Mouse (Mus musculus) hindbrain, postnatal 0 days (tissue): ENCODE results near the gene Ovol1. TPM values are rescaled to one million over a fixed set of nuclear protein-coding genes. Genes with fewer than 3 reads are reported as not detected.

Experiments used
- ATAC-seq: fragments of 200-750 bp; cut with Nextera tagmentation; 2 replicates; pipeline ENCODE4 v1.8.0; 2017; ENCODE audit warnings: mild to moderate bottlenecking, moderate TSS enrichment, moderate library complexity
- DNase-seq: peaks from one replicate; pipeline ENCODE4 v3.0.0-alpha.2; 2015; ENCODE audit warnings: low spot score
- H3K27ac ChIP-seq: fragments of 300-500 bp; sonication (generic); 2 replicates; pipeline ENCODE4 v1.5.1; 2014; ENCODE audit warnings: mild to moderate bottlenecking
- H3K27me3 ChIP-seq: fragments of 300-500 bp; sonication (generic); 2 replicates; pipeline ENCODE4 v1.6.1; 2014; ENCODE audit warnings: low read length, mixed read lengths; ENCODE audit not compliant: insufficient read depth
- H3K36me3 ChIP-seq: fragments of 300-500 bp; sonication (generic); 2 replicates; pipeline ENCODE4 v1.6.1; 2014; ENCODE audit warnings: low read length, mixed read lengths; ENCODE audit not compliant: insufficient read depth
- H3K4me1 ChIP-seq: fragments of 300-500 bp; sonication (generic); 2 replicates; pipeline ENCODE4 v1.6.1; 2014; ENCODE audit warnings: antibody characterized with exemption, low read length, mixed read lengths; ENCODE audit not compliant: insufficient read depth
- H3K4me2 ChIP-seq: fragments of 300-500 bp; sonication (generic); 2 replicates; pipeline ENCODE4 v1.6.1; 2014; ENCODE audit warnings: low read depth, mild to moderate bottlenecking, low read length, moderate library complexity, mixed read lengths
- H3K4me3 ChIP-seq: fragments of 300-500 bp; sonication (generic); 2 replicates; pipeline ENCODE4 v1.5.1; 2014; ENCODE audit warnings: low read length
- H3K9ac ChIP-seq: fragments of 300-500 bp; sonication (generic); replicated peaks from 2 replicates; pipeline ENCODE4 v1.6.1; 2014; ENCODE audit warnings: mild to moderate bottlenecking, low read length, moderate library complexity, mixed read lengths
- H3K9me3 ChIP-seq: fragments of 300-500 bp; sonication (generic); 2 replicates; pipeline ENCODE4 v1.6.1; 2016; ENCODE audit warnings: low read length, mixed read lengths
- CTCF ChIP-seq: IDR thresholded peaks from 2 replicates; pipeline ENCODE4 v1.5.1; 2016; ENCODE audit warnings: antibody characterized with exemption, control low read depth, low read depth
- WGBS: fragments of 180-500 bp; shearing (Covaris S2); extraction: QIAGEN DNeasy Blood & Tissue Kit; methylation state at CpG from one replicate; pipeline ENCODE4 v1.1.7; 2014; 5-methylcytosine and 5-hydroxymethylcytosine counted together
- polyA plus RNA-seq: library from polyadenylated mRNA; unstranded; fragments of >200 nt; fragmentation: Nextera tagmentation; extraction: Ambion mirVana; gene quantifications from 2 replicates; pipeline ENCODE4 v1.2.1, GENCODE M21; 2015
- total RNA-seq: library from RNA; depleted of rRNA; stranded (reverse); fragments of >200 nt; gene quantifications from 2 replicates; pipeline ENCODE4 v1.2.3, GENCODE M21; 2014

Gene Ovol1
- total and polyA plus RNA-seq, 2 experiments from 2014 or later: 0.25 TPM; not detected in 1

DNA sequence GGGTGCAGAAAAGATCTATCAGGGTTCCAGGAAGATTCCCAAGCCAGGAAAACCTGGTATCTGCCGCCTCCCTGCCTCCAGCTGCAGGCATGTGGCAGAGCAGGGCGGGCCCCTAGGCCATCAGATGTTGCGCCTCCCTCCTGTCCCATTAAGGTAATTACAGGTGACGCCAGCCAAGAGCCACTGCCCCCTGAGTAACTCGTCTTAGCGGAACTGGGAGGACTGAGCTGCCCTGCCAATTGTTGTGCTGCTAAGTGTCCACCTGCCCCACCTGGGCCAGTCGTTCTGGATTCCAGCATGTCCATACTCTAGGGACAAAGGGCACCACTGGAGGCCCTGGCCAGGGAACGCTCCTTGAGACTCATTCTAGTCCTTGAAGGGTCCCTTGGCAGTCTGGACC lies 6.6 kb downstream of the Ovol1 start:
- Histone ChIP-seq H3K4me1 (no peaks in the 10 kb centered on the region), H3K4me2 (no peak overlapping the region), H3K27me3 (peaks cover 17% of the 10 kb centered on the region), H3K9me3 (no peaks in the 10 kb centered on the region), H3K36me3 (no peaks in the 10 kb centered on the region), H3K9ac (no peak overlapping the region), H3K4me3 (no peak overlapping the region), H3K27ac (no peak overlapping the region)
- 64% methylated on average over 8 of the region's 8 CpGs for WGBS
- no peak for DNase-seq
- no peak for ATAC-seq
- TF ChIP-seq CTCF: no peak

GRCm38 (mm10) chr19:5547471-5548056 lies 12.9 kb downstream of the Ovol1 start:
- Histone ChIP-seq H3K9me3 (no peaks in the 10 kb centered on the region), H3K4me1 (no peaks in the 10 kb centered on the region), H3K27ac (no peak overlapping the region), H3K36me3 (no peaks in the 10 kb centered on the region), H3K4me3 (no peak overlapping the region), H3K9ac (no peak overlapping the region), H3K4me2 (no peak overlapping the region), H3K27me3 (no peaks in the 10 kb centered on the region)
- ATAC-seq (no peak), DNase-seq (no peak)
- no peak for TF ChIP-seq CTCF
- 79% methylated on average over 4 of the region's 4 CpGs for WGBS

- H3K27me3 ChIP-seq: no peaks in the 10 kb centered on the region
- DNase-seq (no peak), ATAC-seq (no peak)
- no peak overlapping the region for H3K9ac ChIP-seq
- H3K4me3 ChIP-seq: no peak overlapping the region
- H3K4me2 ChIP-seq: no peak overlapping the region
- no peak overlapping the region for H3K27ac ChIP-seq
- WGBS: 58% methylated on average over 11 of the region's 11 CpGs
- H3K9me3 ChIP-seq: no peaks in the 10 kb centered on the region
- no peaks in the 10 kb centered on the region for H3K36me3 ChIP-seq
- no peak for TF ChIP-seq CTCF
- no peaks in the 10 kb centered on the region for H3K4me1 ChIP-seq
Measured at GRCm38 (mm10) chr19:5544031-5544430, 16.4 kb downstream of the Ovol1 start.

- no peaks in the 10 kb centered on the region for H3K4me1 ChIP-seq
- 90% methylated on average over 9 of the region's 9 CpGs for WGBS
- no peaks in the 10 kb centered on the region for H3K27me3 ChIP-seq
- no peaks in the 10 kb centered on the region for H3K36me3 ChIP-seq
- no peak for DNase-seq
- no peak for TF ChIP-seq CTCF
- no peak overlapping the region for H3K4me3 ChIP-seq
- no peak overlapping the region for H3K4me2 ChIP-seq
- ATAC-seq: no peak
- H3K9ac ChIP-seq: no peak overlapping the region
- no peak overlapping the region for H3K27ac ChIP-seq
- no peaks in the 10 kb centered on the region for H3K9me3 ChIP-seq
Measured at GRCm38 (mm10) chr19:5543362-5543761, 17.1 kb downstream of the Ovol1 start.

- no peak overlapping the region for H3K4me2 ChIP-seq
- no peak overlapping the region for H3K9ac ChIP-seq
- no peak for TF ChIP-seq CTCF
- H3K36me3 ChIP-seq: no peaks in the 10 kb centered on the region
- H3K27ac ChIP-seq: no peak overlapping the region
- no peaks in the 10 kb centered on the region for H3K27me3 ChIP-seq
- DNase-seq: no peak
- 77% methylated on average over 8 of the region's 8 CpGs for WGBS
- no peaks in the 10 kb centered on the region for H3K9me3 ChIP-seq
- H3K4me1 ChIP-seq: no peaks in the 10 kb centered on the region
- H3K4me3 ChIP-seq: no peak overlapping the region
- no peak for ATAC-seq
Measured at GRCm38 (mm10) chr19:5538786-5539185, 21.7 kb downstream of the Ovol1 start.

GRCm38 (mm10) chr19:5532520-5532919 lies 27.9 kb downstream of the Ovol1 start:
- H3K4me2 ChIP-seq: no peak overlapping the region
- no peak overlapping the region for H3K27ac ChIP-seq
- no peak for TF ChIP-seq CTCF
- no peak overlapping the region for H3K4me3 ChIP-seq
- no peaks in the 10 kb centered on the region for H3K36me3 ChIP-seq
- 74% methylated on average over 8 of the region's 8 CpGs for WGBS
- H3K27me3 ChIP-seq: no peaks in the 10 kb centered on the region
- DNase-seq: no peak
- H3K9me3 ChIP-seq: no peaks in the 10 kb centered on the region
- H3K9ac ChIP-seq: no peak overlapping the region
- ATAC-seq: no peak
- H3K4me1 ChIP-seq: no peaks in the 10 kb centered on the region

DNA sequence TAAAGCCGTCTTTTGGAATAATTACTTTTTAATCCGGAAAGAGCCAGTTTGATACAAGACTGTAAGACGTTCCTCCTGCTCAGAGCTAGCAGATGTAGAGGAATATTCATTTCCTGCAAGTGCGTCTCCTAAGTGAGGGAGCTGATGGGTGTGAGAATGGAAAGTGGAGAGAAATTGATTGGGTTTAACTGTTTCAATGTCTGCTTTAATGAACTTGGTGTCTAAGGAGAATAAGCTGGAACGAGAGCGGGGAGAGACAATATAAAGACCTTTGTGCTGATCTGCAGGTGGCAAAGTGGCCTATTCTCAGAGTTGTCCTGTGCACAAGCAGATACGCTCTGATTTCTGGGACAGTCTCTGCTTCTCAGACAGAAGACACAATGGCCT lies 30.3 kb downstream of the Ovol1 start:
- TF ChIP-seq CTCF: no peak
- no peak overlapping the region for H3K4me3 ChIP-seq
- DNase-seq (no peak), ATAC-seq (no peak)
- WGBS: 14% methylated on average over 7 of the region's 7 CpGs
- H3K27me3 ChIP-seq: no peaks in the 10 kb centered on the region
- H3K9me3 ChIP-seq: no peaks in the 10 kb centered on the region
- H3K9ac ChIP-seq: no peak overlapping the region
- no peaks in the 10 kb centered on the region for H3K4me1 ChIP-seq
- H3K36me3 ChIP-seq: no peaks in the 10 kb centered on the region
- peak overlapping the region; percentile 50; the same call in 1 of the 2 replicates for H3K4me2 ChIP-seq
- H3K27ac ChIP-seq: no peak overlapping the region
